Mouse (Mus musculus) large intestine, adult 2 months (tissue): ENCODE measurements around the gene Neurl1b. TPM values are rescaled to one million over a fixed set of nuclear protein-coding genes. Genes with fewer than 3 reads are reported as not detected.

Experiments
- DNase-seq: peaks from one replicate; pipeline ENCODE4 v3.0.0-alpha.2; 2012; ENCODE audit warnings: low read depth, low spot score
- WGBS: fragments of 180-500 bp; shearing (Covaris S2); methylation state at CpG from one replicate; pipeline ENCODE4 v1.1.7; 2018; 5-methylcytosine and 5-hydroxymethylcytosine counted together
- polyA plus RNA-seq: library from polyadenylated mRNA; depleted of rRNA; stranded (reverse); fragments of >200 nt; gene quantifications from 2 replicates; pipeline ENCODE4 v1.2.3, GENCODE M21; 2012

The Neurl1b gene
- polyA plus RNA-seq, 1 experiment = 13.7 TPM

DNA sequence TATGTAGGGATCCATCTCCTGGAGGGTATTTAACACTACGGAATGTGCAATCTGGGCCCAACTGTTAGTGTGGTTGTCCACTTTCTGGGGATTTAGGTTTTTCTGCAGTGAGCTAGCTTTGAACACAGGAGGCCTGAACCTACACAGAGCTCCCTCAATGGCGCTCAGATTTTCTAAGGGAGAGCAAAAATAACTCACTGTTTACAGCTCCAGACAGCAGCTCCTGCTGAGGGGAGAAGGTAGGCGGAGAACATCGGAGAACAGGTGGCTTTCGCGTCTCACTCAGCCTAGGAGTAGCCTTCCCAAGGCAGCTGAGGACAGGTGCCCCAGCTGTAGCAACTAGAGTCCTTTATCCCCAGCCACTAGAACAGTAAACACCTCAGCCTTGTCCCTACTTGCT lies 27.6 kb downstream of the Neurl1b start:
- 87% methylated on average over 6 of the region's 6 CpGs for WGBS
- no peak for DNase-seq

DNA sequence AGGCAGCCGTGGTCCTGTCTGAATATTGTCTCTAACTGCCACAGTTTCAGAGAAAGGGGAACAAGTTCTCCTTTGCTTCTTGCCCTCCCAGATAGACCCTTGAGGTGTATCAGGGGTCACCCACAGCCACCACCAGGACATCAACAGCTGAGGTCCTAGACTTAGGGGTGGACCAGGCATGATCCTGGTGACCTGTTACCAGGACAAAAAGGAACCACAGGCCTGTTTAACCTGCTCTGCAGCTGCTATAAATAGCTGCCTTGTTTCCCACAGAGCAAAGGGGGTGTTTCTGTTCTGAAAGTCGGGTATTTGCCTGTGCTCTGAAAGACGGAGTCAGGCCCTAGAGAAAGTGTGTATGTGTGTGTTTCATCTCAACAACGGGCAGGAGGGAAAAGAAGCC lies 29.2 kb downstream of the Neurl1b start:
- WGBS = 54% methylated on average over 4 of the region's 4 CpGs
- no peak for DNase-seq

DNA sequence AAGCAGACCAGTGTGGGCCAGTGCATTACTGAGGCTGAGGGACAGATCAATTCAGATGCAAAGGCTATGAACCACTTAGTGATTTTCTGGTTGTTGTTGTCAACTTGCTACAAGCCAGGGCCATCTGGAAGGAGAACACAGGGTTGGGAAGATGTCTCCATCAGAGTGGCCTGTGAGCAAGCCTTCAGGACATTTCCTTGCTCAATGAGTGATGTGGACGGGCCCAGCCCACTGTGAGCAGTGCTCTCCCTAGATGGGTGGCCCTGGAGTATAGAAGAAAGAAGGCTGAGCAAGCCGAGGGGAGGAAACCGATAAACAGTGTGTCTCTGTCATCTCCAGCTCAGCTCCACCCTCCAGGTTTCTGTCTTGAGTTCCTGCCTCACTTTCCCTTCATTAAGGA lies 34.8 kb downstream of the Neurl1b start:
- WGBS = 73% methylated on average over 3 of the region's 3 CpGs
- no peak for DNase-seq

DNA sequence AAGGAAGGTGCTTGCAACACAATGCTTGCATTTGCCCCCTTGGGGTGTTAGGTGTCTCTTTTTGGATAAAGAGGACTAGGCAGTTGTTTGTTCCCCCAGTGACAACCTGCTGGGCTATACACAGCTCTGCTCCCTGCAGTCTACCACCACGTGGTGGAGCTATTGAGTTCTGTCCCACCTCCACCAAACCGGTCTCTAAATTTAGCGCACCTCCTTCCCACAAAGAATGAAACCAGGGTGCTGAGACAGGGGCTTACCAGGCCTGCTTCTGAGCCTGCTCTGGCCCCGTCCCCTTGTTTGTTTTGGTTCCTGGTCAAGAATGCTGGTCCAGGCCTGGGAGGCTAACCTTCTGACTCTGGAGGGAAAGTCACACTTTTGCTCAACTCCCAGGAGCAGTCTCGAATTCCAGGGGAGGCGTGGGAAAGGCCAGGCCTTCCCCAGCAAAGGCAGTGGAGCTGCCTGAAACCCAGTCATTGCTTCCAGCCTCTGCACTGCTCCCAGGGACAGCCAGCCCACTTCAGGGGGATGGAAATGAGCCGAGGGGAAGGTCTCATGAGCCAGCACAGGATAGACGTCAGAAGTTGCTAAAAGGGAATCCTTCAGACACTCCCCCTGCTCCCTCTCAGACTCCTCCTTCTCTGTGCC lies 37.1 kb downstream of the Neurl1b start:
- no peak for DNase-seq
- WGBS = 38% methylated on average over 8 of the region's 8 CpGs

DNA sequence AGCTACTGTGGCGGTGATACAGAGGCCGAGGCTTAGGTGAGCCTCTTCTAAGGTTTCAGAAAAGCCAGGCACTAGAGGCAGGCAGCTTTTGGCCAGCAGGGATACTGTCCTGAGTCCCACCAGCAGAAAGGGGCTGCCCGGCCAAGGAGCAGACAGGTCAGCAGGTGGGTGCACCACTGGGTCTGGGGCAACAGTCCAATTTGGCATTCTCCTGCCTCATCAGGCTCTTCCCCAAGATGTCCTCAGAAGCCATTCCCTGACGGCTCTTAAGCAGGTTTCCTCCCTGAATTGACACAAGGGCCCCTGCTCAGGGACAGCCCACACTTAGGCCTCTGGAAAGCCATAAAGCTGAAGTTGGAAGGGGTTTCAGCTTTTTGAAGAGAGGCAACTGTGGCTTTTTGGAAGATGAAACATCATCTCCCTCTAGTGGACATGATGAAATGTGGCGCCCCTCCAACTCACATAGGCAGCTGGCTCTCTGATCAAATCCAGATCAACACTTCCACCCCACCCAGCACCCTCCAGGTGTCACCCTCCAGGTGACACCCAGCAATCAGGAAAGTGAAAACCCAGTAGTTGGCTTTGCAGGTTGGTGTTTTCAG lies 37.8 kb downstream of the Neurl1b start:
- no peak for DNase-seq
- 55% methylated on average over 5 of the region's 5 CpGs for WGBS

DNA sequence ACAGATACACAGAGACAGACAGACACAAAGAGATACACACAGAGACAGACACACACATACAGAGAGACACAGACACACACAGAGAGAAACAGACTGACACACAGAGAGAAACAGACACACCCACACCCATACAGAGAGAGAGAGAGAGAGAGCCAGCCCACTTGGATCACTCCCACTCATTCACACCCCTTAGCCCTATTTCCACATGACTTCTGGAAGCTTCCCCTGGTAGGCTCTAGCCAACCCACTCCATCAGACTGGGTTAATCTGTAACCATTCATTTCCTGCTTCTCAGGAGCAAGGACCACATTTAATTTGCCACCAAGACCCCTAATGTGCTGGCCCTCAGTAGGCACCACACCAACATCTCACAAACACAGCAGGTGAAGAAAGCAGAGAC lies 42.9 kb downstream of the Neurl1b start:
- no peak for DNase-seq

DNA sequence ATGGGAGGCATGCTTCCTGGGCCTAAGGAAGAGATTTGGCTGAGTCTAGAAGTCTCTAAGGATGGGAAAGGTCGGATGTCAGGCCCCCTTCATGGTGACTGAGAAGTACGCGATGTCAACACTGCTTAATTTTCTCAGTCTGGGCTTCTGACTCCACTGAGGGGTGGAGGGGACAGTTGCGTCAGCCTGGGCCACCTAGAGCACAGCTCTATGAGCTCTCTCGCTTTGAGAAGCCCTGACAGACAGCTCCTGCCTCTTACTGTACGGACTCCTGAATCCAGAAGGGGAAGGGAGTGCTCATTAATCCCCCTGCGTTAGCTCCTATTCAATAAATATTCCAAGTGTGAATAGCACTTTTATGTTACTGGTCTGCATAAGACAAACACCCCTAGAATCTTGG lies 43.4 kb downstream of the Neurl1b start:
- no peak for DNase-seq
- 69% methylated on average over 7 of the region's 7 CpGs for WGBS

DNA sequence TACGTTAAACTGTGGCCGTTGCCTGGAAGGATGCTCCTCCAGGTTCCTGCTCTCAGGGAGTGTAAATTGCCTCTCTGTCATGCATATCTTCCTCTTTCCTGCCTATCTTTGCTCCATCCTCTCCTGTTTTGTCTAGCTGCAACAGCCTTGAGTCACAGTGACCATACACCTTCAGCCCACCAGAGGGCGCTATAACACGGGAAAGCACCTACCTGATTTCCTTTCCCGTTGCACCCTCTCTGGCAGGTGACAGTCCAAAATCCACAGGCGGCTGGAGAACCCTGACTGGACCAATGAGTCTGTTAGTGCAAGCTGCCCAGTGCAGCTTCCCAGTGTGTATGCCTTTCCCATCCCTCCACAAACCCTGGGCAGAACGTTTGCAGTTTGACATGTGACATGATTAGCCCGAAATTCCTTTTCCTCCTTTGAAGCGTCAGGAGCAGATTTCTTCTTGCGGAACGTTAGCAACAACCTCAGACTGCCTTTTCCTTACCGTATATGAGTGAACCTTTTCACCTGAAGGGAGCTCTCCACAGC lies 48.1 kb downstream of the Neurl1b start:
- DNase-seq = peak; percentile 46
- WGBS = 28% methylated on average over 12 of the region's 12 CpGs

DNA sequence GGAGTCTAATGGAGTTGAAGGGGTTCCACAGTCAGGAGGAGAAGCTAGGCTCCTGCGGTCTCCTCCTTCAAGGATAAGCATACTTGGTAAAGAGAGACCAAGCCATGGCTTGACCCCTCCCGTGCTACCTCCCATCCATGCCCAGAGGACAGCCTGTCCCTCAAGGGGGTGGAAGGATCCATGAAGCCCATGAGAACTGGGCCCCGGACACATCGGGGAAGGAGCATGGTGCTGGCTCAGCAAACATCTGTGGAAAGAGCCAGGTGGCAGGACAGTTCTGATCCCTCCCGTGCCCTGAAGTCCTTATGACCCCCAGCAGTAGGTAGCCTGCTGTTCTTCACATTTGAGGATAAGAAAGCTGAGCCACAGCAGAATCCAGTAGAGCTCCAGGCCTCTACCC lies 48.8 kb downstream of the Neurl1b start:
- DNase-seq = no peak
- 88% methylated on average over 5 of the region's 5 CpGs for WGBS

DNA sequence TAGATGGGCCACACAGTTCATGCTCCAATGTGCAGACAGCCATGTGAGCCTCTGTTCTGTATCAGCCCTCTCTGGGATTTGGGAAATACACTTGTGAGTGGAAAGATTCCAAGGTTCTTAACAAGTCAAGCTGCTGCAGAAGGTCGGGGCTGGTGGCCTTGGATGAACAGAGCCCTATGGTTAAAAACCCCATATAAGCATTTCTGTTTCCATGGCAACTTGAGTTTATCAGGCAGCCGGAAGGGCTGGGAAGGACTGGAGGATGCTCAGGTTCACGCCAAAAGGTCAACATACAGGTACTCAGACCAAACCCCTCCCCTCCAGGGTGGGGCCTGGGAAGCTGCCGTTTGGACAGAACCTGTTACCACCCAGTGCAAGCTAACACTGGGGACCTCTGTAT lies 49.4 kb downstream of the Neurl1b start:
- no peak for DNase-seq

DNA sequence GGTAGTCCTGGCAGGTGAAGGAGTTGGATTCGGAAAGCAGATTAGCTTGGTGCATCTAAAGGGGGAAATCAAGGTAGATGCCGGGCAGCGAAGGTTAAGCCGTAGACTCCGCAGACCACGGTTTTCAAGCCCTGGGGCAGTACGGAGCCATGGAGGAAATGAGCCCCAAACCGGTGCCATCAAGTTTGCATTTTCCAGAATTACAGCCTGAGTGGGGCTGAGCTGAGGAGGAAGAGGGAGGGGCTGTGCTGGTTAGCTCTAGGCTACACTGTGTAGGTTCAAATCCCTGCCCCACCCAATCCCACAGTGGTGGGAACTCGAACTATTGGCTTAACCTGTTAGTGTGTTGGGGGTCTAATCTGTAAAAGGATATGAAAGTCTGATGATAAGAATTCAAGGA lies 49.9 kb downstream of the Neurl1b start:
- DNase-seq = no peak
- 75% methylated on average over 9 of the region's 9 CpGs for WGBS

More for the DNA sequence above, 49.4 kb downstream of the Neurl1b start:
- WGBS = 15% methylated on average over 4 of the region's 4 CpGs

DNA sequence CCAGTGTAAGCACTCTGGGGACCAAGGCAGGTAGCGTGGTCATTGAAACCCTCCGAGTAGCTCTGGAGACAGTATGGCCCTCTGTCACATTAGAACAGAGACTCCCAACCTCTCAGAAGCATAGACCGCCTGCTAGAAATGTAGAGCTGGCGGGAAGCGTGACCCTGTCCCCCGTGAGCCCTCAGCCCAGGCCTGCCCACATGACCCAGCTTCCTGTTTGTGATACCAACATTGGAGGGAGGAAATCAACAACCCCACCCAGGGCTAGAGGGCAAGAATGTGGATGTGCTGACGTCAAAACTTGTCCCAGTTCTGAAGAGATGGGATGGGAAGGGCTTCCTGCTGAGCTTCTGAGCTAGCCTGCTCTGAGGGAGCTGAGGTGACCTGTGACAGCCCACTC lies 50.3 kb downstream of the Neurl1b start:
- no peak for DNase-seq
- 69% methylated on average over 7 of the region's 7 CpGs for WGBS

DNA sequence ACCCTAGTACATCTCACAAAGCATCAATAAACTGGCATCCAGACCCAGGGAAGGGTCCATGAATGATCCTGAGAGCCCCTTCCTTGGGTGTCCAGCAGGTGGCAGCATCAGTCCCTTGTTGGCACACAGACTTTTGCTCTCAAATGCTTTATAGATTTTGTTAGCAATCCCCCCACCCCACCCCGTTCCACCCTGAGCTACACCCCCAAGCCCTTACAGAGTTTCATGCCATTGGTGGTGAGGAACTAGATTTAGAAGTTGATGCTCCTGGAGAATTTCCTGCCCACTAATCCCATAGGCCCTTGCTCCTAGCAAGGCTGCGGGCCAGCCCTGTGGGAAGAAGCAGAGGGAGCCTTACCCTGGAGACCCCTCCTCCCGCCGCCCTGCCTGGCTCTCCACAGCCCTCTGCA lies 52.1 kb downstream of the Neurl1b start:
- 22% methylated on average over 4 of the region's 4 CpGs for WGBS
- DNase-seq = no peak

DNA sequence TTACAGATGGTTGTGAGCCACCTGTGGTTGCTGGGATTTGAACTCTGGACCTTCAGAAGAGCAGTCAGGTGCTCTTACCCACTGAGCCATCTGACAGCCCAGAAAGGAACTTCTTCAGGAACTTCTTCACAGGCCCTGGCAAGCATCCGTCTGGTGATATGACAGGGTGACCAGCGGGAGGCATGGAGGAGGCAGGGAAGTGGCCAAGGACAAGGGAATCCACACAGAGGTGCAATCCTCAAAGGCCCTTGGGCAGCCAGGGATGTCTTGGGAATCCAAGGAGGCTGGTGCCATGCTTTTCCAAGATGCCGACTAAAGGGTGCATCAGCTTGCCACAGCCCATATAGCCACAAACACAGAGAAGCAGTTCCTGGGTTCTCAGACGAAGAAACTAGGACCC lies 53.0 kb downstream of the Neurl1b start:
- 85% methylated on average over 4 of the region's 4 CpGs for WGBS

DNA sequence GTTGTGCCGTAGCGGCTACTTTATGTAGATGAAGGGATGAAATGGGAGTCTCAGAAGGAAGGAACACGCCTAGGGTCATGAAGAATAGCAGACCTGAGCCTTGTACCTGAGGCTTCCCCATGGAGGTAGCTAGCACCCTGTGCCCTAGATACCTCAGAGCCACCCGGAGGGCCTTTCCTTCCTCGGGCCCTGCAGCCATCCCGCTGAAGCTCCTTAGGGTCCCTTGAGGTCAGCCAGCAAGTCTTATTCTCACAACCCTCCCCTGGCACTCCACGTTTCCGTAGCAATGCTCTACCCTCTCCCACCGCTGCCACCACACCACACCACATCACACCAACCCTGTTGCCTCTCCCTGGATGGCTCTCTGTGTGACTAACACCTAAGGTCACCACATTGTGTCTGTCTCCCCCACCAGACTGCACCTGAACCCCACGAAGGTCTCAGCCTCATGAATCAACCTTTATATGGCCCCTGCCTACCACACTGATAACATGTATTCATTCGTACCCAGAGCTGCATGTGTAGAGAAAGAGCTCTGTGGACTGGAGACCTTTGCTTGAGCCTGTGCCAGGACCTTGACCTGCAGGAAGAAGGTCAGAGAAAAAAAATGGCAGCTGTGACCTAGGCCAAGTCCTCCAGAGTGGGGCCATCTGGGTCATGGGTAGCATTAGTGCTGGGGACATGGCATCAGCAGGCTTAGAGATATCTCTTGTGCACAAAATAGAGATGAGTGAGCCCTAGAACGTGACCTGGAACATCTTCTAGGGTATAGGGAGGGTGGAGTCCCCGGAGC lies 53.7 kb downstream of the Neurl1b start:
- 80% methylated on average over 13 of the region's 13 CpGs for WGBS
- no peak for DNase-seq

More for the DNA sequence above, 53.0 kb downstream of the Neurl1b start:
- DNase-seq = no peak

DNA sequence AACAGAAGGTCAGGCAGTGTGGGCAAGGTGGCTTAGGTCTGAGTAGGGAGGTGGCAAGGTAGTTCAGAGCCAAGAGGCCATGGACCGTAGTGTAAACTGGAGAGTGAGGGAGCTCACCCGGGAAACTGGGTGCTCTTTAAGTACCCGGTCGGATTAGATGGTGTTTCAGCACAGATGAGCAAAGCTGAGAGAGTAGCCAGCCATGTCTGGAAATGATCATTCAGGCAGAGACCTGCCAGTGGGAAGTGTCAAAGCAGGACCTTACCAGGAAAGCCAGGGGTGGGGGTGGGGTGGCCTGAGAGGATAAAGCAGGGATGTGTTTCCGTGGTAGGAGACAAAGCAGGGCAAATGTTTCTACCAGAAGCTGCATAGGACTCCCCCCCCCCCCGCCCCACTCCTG lies 62.2 kb downstream of the Neurl1b start:
- no peak for DNase-seq
- 74% methylated on average over 6 of the region's 6 CpGs for WGBS

DNA sequence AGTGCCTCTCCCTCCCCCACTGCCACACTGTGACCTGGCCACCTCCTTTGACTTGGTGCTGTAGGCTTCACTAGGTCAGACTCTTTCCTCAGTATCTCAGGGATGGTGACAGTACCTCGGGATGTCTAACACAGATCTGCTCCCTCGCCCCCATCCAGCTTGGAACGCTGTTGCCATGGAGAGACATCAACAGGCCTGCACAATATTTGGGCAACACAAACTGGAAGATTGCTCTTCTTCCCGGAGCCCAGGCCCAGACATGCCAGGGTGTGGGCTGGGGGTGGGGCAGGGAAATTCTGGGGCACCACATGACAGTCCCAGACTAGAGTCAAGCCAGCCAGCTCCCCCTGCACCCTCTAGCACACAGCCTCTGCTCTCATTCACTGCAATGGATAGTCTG lies 64.0 kb downstream of the Neurl1b start:
- WGBS = 49% methylated on average over 4 of the region's 4 CpGs
- no peak for DNase-seq

DNA sequence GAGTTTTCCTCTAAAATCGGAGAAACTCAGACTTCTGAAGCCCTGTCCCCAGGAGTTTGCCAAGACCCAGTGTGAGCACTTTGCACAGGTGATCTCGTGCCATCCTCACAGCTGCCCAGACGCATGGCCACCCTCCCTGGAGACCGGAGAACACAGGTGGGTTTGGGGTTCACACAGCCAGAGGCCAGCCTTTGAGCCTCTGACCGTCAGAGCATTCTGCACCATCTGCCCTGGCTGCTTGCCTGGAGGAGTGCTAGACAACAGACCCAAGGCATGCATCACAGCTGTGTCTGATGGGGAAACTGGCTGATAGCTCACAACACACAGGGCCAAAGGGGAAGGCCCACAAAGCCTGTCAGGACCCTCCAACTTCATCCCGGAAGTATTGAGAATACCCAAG lies 65.0 kb downstream of the Neurl1b start:
- DNase-seq = no peak
- WGBS = 83% methylated on average over 6 of the region's 6 CpGs

DNA sequence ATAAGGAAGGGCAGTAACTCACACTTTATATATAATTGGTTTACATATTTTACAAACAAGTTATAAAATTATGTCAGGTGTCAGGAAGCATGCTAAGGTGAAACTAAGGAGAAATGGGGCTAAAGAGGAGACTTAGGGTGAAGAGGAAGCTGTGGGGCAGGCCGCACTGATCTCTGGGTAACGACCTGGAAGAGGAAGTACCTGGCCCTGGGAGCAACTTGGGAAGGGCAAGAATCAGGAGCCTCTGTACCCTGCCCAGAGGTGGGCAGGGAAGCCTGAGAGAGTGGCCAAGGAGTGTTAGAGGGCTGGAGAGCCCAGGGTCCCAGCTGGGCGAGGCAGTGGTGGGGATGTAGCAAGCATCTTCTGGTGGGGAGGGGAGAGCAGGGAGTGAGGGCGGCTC lies 66.3 kb downstream of the Neurl1b start:
- WGBS = 88% methylated on average over 4 of the region's 4 CpGs
- DNase-seq = no peak

DNA sequence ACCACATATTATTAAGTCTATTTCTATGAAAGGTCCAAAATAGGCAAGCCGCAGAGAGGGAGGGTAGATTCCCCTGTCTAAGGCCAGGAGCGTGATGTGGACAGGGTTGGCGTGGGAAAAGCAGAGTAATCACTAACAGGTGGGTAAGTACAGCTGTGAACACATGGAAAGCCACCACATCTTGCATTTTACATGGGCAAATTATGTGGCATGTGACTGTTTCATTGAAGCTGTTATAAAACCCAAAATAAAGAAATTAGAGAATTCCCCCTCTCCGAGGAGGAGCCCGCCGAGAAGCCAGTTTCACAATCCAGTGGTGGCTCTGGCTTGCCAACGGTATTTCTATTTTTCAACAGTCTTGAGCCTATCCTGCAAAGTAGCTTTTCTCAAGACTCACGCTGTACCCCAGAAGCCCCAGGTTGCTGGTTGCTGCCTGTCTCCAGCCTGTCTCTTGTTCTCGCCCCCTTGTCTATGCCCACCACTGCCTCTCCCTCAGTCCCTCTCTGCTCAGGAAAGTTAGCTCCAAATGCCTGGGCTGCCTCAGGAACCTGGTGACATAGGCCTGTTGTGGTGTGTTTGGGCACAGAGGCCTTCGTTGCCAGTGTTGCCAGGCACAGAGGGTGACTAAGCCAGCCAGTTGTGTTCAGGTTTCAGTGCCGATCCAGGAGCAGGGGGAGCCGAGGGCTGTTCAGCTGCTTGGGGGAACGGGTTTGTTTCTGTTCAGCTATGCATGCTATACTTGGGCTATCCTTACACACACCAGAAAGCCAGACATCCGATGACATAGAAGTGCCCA lies 70.2 kb downstream of the Neurl1b start:
- 78% methylated on average over 14 of the region's 14 CpGs for WGBS
- DNase-seq = no peak
